Mouse (Mus musculus): ENCODE data around the gene Insr.
"Not testable (repeated sequence)": the region's sequence is repeated elsewhere in the genome, so short reads cannot be mapped to it uniquely, and the experiment has no call there.

The Insr gene

DNA sequence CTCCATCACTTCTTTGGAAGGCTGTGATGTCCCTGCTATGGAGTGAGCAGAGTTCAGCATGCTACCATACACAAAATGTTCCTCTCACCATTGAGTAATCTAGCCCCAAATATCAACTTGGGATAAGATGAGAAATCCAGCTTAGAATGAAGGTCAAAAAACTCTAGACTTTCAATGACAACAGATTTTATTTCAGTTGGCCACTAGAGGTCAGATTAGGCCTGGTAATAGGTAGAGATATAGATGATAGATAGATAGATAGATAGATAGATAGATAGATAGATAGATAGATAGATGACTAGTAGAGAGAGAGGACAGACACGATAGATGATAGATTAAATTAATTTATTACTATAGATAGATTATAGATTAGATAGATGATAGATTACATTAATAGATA is 99.5 kb downstream of the Insr start:
- DNase-seq: no peak

DNA sequence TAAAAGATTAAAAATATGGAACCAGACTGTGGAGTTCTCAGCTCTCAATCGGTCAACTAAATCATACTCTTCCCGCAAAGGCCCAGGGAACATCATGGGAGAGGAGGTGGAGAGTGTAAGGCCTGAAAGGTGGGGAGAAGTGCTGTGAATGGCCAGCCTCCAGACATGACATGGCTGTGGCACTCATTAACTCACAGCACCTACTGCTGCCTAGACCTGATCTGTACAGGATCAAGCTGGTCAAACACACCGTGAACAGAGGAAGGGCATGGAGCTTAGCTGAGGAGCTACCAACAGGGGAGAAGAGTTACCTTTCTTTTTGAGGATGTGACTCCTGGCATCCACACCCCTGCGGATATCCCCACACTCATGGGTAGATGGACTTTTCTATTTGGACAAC is 102.0 kb downstream of the Insr start:
- no peak for DNase-seq

GRCm38 (mm10) chr8:3172246-3172645 is 107.2 kb downstream of the Insr start:
- DNase-seq: no peak

DNA sequence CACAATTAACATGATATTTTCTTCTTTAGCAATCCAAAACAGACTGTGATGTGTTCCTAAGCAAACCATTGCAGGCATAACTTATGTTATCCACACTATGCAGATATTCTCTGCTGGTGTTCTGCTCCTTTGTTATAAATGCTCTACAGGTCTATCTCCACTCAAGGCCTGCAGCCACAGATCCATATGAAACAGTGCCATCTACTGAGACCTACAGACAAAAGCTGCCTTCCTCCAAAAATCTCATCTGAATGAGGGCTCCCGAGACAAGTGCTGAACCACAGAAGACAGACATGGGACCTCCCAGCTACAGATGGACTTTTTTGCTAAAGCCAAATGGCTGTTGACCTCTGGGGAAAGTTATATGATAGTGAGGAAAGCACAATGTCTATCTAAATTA is 132.9 kb downstream of the Insr start:
- DNase-seq: no peak

DNA sequence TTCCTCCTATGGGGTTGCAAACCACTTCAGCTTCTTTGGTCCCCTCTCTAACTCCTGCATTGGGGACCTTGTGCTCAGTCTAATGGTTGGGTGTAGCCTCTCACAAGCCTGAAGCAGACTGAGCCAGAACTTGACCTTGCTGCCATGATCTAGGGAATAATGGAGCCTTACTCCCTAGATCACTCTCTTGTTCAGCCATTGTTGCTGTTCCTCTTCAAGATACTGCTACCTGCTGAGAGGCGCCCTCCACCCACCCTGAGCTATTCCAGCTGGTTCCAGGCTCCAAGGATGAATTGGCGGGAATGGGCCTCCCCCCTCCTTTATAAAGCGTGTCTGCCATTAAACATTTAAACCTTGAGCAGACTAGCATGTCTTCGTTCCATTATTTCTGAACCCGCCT is 179.0 kb downstream of the Insr start:
- not testable (repeated sequence) for DNase-seq

All from cerebellum, postnatal 36 days (tissue).